Mouse (Mus musculus) effector memory CD4-positive, alpha-beta T cell, adult 7 months (primary cell): ENCODE results near the gene 1700067K01Rik. TPM values are rescaled to one million over a fixed set of nuclear protein-coding genes. Genes with fewer than 3 reads are reported as not detected.

Source experiments
- polyA plus RNA-seq: library from polyadenylated mRNA; unstranded; fragments of 100-300 nt; shearing (Covaris generic); gene quantifications from one replicate; pipeline ENCODE4 v1.2.1, GENCODE M21; 2017

The 1700067K01Rik gene
- polyA plus RNA-seq: not detected

DNA sequence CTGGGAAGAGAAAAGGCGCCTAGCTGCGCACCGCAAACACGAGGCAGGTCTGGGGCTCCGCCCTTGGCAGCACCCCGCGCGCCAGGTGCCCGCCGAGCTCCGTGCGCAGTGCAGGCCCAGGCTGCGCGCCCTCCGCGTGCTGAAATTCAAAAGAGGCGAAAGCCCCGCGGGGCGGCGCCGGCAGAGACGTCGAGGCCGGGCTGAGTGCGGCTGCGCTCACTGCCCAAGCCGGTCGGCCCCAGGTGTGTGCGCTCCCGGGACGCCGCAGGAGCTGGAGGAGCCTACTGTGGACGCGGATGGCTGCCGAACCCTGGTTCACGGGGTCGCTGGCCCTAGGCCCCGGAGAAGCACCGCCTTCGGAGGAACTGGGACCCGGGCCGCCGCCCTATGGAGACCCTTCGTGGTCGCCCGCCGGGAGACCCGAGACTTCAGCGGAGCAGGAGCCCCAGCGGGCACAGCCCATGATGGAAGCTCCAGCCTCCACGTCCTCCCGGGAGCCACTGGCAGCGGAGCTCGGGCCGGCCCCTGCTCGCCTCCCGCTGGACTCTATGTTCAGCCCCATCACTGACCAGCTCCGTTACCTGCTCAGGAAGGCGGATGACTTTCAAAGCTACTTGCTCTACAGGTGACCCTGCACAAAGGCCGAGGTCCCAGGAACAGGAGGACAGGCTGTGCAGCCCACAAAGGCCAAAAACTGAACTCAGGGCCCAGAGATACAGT lies at the start of gene 1700067K01Rik:
1700067K01Rik (plus strand) TSS at position 222 of the 720 bp plus-strand sequence.

DNA sequence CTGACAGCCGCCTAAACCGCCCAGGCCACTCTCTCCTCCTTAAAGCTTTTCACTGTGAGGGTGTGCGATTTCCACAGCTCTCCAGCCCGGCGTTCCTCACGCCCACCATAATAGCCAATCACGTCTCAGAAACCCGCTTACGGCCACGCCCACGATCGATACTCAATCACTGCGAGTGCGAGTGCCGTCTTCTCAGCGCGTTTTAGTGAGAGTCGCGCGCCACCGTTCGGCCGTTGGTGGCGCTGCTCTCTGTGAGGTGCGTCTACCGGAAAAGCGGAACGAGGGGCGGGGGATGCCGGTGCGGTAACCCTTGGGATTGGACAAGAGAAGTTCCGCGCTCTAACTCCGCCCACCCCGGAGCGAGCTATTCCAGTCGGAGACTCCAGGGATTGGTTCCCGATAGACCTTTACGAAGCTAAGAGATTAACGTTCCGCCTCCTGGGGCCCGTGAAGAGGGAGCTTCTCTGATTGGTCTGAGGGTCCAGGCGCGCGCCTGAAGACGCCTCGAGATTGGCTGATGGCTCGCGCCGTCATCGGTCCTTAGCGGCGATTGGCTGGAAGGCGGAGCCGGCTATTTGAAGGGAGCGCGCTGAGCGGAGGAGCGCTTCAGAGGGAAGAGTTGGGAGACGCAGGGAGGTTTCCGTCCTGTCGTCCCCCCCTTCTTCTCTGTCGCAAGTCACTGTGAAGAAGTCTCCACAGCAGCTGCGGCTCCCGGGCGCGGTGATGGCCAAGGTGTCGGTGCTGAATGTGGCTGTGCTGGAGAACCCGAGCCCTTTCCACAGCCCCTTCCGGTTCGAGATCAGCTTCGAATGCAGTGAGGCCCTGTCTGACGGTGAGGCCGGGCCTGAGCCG lies 46.0 kb upstream of the 1700067K01Rik start, which contains the start of the genes Gm10644 and Asf1b:
Gm10644 (minus strand) TSS at position 100 of the 852 bp plus-strand sequence.
Asf1b (plus strand) TSS at position 402 of the 852 bp plus-strand sequence.

DNA sequence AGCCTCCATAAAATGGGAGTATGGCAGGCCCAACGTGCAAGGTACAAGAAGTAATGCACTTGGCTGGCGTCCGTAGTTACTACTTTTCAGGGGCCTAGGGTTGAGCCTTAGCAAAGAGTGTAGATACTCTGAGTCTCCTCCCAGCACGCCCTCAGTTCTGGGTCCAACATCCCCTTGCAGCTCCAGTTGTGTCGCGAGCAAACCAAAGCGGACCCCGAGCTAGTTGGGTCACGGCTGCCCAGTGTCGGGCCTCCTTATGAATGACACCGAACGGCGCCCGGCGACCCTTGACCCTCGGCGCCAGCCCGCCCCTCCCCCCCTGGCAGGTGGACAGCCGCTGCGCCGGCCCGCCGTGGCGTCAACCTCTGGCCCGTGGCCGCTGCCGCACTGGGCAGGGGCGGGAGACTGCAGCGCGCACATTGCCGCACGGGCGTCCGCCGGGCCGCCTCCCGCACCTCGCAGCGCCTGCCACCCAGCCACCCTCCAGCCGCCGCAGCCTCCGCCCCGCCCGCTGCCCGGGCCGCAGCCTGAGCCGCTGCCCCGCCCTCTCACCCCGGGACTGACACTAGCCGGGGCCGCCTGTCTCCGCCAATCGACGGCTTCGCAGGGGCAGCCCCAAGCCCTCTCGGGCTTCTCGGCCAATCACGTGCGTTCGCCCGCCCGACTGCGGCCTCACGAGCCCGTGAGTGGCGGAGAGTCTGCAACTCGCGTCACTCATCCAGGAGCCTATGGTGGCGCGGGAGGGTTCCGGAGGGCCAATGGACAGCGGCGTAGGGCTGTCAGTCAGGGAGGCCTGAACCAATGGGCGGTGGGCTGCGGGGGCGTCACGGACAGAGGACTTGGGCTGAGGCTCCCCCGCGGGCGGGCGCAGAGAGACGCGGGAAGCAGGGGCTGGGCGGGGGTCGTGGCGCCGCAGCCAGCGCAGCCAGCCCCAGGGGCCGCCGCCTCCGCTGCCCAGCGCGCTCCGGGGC lies 28.9 kb upstream of the 1700067K01Rik start, which contains the start of gene Prkaca:
Prkaca (plus strand) TSS at position 844 of the 971 bp plus-strand sequence.

DNA sequence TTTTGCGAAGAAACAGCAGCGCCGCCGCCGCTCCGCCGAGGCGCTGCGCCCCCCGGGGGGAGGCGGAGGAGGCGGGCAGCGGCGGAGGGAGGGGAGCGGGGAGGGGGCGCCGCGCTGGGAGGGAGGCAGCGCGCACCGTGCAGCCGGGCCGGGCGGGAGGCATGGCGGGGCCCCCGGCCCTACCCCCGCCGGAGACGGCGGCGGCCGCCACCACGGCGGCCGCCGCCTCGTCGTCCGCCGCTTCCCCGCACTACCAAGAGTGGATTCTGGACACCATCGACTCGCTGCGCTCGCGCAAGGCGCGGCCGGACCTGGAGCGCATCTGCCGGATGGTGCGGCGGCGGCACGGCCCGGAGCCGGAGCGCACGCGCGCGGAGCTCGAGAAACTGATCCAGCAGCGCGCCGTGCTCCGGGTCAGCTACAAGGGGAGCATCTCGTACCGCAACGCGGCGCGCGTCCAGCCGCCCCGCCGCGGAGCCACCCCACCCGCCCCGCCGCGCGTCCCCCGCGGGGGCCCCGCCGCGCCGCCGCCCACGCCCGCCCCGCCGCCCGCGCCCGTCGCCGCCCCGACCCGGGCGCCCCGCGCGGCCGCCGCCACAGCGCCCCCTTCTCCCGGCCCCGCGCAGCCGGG lies 3.7 kb upstream of the 1700067K01Rik start, which contains the start of gene Samd1:
Samd1 (plus strand) TSS at position 162 of the 631 bp plus-strand sequence.

DNA sequence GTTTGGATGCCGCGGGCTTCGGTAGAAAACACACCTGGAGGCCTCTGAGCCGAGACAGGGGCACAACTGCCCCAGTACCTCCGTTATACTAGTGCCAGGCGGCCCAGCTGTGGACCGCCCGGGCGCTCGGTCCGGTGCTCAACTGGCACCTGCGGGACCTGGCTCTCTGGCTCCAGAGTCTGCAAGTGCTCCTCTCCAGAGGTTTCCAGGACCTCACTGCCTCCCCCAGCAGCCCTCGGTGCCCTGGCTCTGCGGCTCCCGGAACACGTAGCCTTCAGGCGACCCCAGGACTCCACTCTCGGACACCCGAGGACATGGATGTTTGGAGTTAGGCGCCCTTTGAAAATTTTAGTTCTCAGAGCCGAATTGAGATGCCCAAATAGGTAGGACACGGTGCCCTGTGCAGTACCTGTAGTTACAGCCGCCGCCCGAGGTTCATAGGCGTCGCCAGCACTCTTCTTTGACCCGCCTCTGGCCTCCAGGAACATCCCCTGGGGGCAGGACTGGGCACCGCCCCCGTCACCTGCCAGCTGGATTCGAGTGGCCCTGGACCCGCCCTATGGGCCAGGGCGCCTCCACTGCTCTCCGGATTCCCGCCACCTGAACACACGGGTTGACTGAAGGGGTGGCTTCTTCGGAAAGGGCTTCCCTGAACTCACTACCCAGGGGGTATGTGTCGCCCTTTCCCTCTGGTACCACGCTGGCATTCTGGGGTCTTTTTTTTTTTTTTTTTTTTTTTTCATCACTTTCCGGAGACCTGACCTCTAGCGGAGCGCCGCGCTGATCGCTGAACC lies 10.6 kb downstream of the 1700067K01Rik start, which contains the start of gene 2210011C24Rik:
2210011C24Rik (minus strand) TSS at position 467 of the 794 bp plus-strand sequence.

DNA sequence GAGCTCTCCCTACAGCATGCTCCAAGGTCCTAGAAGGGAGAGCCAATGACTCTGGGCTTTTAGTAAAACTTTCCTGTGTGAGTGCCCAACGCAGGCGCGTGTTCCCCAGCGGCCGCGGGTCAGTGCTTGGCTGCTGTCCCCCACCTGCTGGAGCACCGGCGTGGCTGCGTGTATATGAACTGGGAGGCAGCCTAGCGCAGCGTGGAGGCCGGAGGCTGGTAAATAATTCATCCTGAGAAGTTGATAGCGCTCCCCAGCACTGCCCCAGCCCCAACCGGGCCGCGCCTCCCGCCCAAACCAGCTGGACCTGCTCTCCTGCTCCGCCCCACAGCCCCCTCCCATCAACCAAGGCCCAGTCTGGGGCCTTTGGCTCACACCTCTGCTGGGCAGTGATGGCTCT lies 19.8 kb downstream of the 1700067K01Rik start, which contains the start of gene Palm3:
Palm3 (plus strand) TSS at position 376 of the 400 bp plus-strand sequence.

DNA sequence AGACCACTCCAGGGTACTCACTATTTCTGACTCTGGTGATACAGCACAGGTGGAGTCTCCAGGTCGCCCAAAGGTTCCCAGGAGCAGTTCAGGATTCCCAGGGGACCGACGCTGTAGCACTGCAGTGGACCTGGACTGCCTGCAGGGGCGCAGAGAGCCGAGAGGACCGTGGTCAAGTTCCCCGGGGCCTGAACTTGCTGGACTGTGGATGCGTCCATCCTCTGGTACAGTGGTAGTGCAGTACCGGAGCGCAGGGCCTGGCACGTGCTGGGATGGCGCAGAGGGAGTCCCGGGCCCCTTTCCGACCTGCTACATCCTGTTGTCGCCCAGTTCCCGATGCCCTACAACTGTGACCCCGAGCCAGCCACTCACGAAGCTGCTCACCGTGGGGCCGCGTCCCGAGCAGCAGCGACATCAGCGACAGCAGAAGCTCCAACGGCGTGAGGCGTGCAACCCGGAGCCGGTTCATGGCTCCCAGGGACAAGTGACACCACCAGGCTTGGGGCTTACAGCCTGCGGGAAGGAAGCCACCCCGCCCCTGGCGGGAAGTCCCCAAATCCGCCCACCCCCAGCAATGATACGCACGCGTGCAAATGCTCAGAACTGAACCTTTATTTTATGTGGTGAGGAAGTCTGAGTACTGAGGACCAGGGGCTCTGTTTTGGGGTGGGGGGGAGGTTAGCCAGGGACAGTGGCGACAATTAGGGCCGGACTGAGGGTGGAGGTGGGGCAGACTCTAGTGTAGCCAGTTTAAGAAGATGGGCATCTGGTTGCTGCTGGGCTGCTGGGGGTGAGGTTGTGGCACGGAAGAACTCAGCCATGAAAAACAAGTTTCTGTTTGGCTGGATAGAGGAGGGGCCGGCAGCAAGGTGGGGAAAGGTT lies 41.0 kb downstream of the 1700067K01Rik start, which contains the start of gene Il27ra:
Il27ra (minus strand) TSS at position 524 of the 882 bp plus-strand sequence.

DNA sequence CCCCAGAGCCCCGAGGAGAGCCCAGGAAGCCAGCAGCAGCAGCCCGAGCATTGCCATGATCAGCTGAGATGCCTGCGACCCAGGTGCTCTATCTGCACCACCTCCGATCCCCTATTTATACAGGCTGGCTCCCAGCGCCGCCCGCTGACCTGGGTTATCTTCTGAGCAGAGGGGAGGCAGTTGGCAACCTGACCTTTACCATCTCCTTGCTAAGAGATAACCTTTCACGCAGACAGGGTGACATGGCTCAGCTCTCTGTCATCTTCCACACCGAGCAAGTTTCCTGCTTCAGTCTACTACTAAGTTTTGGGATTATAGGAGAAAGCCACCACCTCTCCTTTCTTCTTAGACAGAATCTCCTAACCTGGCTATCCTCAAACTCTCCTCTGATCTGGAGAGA lies 43.6 kb downstream of the 1700067K01Rik start, which contains the start of gene Rln3:
Rln3 (minus strand) TSS at position 101 of the 400 bp plus-strand sequence.

Other genes starting within 250 kb of the 1700067K01Rik start
- gene Adgrl1, start 101.4 kb upstream of the 1700067K01Rik start, polyA plus RNA-seq: 5.4 TPM
- gene Gm10644, start 46.3 kb upstream of the 1700067K01Rik start, polyA plus RNA-seq: 0.85 TPM
- gene Asf1b, start 46.0 kb upstream of the 1700067K01Rik start, polyA plus RNA-seq: 5.4 TPM
- gene Prkaca, start 28.5 kb upstream of the 1700067K01Rik start, polyA plus RNA-seq: 37.4 TPM
- gene Samd1, start 3.8 kb upstream of the 1700067K01Rik start, polyA plus RNA-seq: 4.2 TPM
- gene 2210011C24Rik, start 10.7 kb downstream of the 1700067K01Rik start, polyA plus RNA-seq: 3.5 TPM
- gene Palm3, start 20.0 kb downstream of the 1700067K01Rik start, polyA plus RNA-seq: 4.0 TPM
- gene Il27ra, start 41.1 kb downstream of the 1700067K01Rik start, polyA plus RNA-seq: 213 TPM
- gene Rln3, start 43.5 kb downstream of the 1700067K01Rik start, polyA plus RNA-seq: 0.63 TPM
- 2.2 TPM for gene Gm10643, start 63.6 kb downstream of the 1700067K01Rik start, polyA plus RNA-seq
- 26.0 TPM for gene Rfx1, start 65.3 kb downstream of the 1700067K01Rik start, polyA plus RNA-seq
- gene Dcaf15, start 103.3 kb downstream of the 1700067K01Rik start, polyA plus RNA-seq: 29.9 TPM
- 43.1 TPM for gene Podnl1, start 124.5 kb downstream of the 1700067K01Rik start, polyA plus RNA-seq
- 38.6 TPM for gene Cc2d1a, start 146.4 kb downstream of the 1700067K01Rik start, polyA plus RNA-seq
- 0.43 TPM for gene 4930432K21Rik, start 146.5 kb downstream of the 1700067K01Rik start, polyA plus RNA-seq
- not detected for gene Nanos3, start 183.7 kb downstream of the 1700067K01Rik start, polyA plus RNA-seq
- gene Zswim4, start 235.6 kb downstream of the 1700067K01Rik start, polyA plus RNA-seq: 49.0 TPM
- 481 TPM for gene D8Ertd738e, start 248.2 kb downstream of the 1700067K01Rik start, polyA plus RNA-seq